Mouse (Mus musculus) heart, postnatal 36 days (tissue): ENCODE results near the gene Chn2. TPM values are rescaled to one million over a fixed set of nuclear protein-coding genes. Genes with fewer than 3 reads are reported as not detected.

Experiments
- DNase-seq, 2 experiments: peaks; one replicate each; pipeline ENCODE4 v3.0.0; 2021 to 2022
- intact Hi-C: fragments of 180-260 bp; cut with DNase I; formaldehyde crosslinking; loops from one replicate; pipeline ENCODE4 v1.15.1; 2025
- total RNA-seq, 2 experiments: library from RNA; stranded (reverse); gene quantifications; 2 replicates each; pipeline ENCODE4 v1.2.3; 2021

Chn2 gene
- total RNA-seq, 2 experiments from 2014 or later: 2.6 to 3.2 TPM

DNA sequence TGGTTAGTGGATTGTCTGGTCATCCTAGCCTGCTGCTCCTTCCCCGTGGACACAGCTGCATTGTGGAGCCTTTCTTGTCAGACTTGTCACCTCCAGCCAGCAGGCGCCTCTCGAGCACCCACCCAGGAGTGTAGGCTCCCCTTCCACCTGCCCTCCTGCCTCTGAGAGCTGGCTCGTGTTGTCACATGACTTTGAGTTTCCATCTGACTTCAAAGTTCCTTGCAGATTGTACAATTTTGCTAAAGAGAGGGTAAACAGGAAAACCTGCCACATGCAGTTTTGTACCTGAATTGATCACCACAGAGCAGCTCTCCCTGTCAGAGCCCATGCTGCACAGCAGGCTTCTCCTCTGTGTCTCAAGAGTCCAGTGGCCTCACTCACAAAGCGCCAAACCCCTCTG, 177.2 kb downstream of the Chn2 start:
- intact Hi-C loops: no loop called here
- DNase-seq: no peak

DNA sequence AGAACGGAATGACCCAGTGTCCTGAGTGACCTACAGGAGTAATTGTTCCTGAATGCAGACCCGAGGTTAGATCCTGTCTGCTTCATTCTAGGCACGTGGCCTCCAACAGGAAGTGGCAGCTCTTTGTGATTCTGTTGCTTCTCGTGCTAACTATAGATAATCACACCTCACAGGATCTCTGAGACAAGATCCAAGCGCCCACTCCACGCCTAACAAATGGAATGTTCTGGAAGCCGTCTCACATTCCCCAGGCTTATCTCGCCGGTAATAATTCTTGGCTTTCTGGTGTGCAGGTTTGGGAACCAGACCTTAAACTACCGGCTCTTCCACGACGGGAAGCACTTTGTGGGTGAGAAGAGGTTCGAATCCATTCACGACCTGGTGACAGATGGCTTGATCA, 180.8 kb downstream of the Chn2 start:
- intact Hi-C loops: no loop called here
- DNase-seq: no peak

GRCm38 (mm10) chr6:54223529-54223928, 184.2 kb downstream of the Chn2 start:
- intact Hi-C loops: no loop called here
- DNase-seq: no peak

DNA sequence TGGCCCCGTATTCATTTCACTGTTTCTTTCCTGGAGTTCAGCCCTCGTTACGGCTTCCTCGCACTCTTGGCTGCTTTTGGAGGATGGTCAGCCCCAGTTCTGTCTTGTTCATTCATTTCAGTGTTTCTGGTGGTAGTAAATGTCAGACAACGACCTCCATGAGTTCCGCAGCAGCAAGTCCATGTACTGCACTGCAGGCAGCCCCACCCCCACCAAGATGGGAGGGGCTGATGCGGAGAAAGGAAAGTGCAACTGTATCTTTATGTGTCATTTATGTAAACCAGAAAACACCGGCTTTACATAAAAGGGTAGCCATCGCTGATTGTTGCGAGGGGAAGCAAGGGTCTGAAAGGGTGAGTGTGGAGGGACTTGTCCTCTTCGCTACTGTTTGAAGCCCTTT, 185.0 kb downstream of the Chn2 start:
- intact Hi-C loops: no loop called here

DNA sequence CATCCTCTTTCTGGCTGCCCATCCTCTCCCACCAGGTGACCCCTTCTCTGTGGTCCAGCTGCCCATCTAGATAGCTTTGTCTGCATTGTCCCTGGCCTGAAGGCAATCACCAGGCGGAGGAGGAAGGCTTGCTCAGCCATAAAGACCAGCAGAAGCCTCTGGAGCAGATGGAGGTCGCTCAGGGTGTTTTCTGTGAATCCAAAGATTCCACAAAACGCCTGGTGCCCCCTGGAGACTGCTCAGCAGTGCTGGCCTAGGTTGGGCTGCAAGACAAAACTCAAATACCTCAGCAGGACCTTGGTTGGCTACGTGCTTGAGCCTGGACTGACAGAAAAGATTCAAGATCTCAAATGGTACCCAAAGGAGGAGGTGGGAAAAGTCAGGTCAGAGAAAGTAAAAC, 186.0 kb downstream of the Chn2 start:
- DNase-seq: no peak

More for the DNA sequence above, 185.0 kb downstream of the Chn2 start:
- no peak for DNase-seq

GRCm38 (mm10) chr6:54227061-54227460, 187.7 kb downstream of the Chn2 start:
- DNase-seq: no peak
- intact Hi-C loops: loop anchor here (5.0 kb wide), 2 partner anchors 255 to 430 kb away; no protein-coding TSS in a partner anchor

More for the DNA sequence above, 186.0 kb downstream of the Chn2 start:
- intact Hi-C loops: loop anchor here (5.0 kb wide), 2 partner anchors 253 to 428 kb away; no protein-coding TSS in a partner anchor

- no peak for DNase-seq
- intact Hi-C loops: loop anchor here (2.0 to 5.0 kb wide), 5 partner anchors 24 to 431 kb away; no protein-coding TSS in a partner anchor
Observed at GRCm38 (mm10) chr6:54228421-54228820, 189.1 kb downstream of the Chn2 start.

- intact Hi-C loops: loop anchor here (1.0 to 5.0 kb wide), 7 partner anchors 24 to 448 kb away; no protein-coding TSS in a partner anchor
- peak; percentile 40 to 58 for DNase-seq
Observed at GRCm38 (mm10) chr6:54228874-54229273, 189.5 kb downstream of the Chn2 start.

- intact Hi-C loops: no loop called here
- DNase-seq: no peak
Observed at GRCm38 (mm10) chr6:54231769-54232558, 192.6 kb downstream of the Chn2 start.

DNA sequence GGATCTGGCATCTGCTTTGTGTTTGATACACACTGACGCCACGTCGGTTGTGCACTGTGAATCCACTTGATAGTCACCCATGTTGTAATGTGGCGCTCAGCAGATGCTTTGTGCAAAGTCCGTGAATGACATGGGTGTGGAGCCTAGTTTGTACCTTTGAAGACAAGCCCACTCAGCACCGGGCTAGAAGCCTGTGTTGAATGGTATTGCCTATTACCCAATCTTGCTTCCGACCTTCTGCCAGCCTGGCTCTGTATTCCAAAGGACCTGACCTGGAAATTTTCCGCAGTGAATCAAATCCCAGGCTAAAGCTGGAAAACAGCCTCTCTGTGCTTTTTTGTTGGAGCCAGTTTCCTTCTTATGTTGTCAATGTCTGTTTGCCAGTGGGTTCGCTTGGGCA, 197.1 kb downstream of the Chn2 start:
- no peak for DNase-seq
- intact Hi-C loops: no loop called here

DNA sequence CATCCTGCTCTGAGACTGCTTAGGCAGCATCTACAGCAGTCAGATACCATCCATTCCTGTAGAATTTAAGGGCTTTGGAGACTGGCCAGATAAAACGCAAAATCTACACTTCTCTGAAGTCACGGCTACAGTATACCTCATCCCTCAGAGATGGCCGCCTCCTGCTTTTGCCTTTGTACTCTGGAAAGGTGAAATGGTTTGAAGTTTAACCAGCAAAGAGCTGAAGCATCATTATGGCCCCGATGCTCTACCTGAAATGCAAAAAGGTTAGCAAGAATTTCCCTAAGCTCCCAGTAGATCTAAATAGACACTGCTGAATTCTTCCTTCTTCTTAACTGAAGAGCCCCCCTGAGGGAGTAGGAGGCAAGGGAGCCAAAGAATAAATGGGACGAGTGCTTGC, 202.4 kb downstream of the Chn2 start:
- intact Hi-C loops: no loop called here
- no peak for DNase-seq

GRCm38 (mm10) chr6:54242286-54242685, 202.9 kb downstream of the Chn2 start:
- intact Hi-C loops: no loop called here
- peak in 1 of 2 experiments; percentile 20 for DNase-seq

- intact Hi-C loops: no loop called here
Observed at GRCm38 (mm10) chr6:54248354-54249252, 209.2 kb downstream of the Chn2 start.

DNA sequence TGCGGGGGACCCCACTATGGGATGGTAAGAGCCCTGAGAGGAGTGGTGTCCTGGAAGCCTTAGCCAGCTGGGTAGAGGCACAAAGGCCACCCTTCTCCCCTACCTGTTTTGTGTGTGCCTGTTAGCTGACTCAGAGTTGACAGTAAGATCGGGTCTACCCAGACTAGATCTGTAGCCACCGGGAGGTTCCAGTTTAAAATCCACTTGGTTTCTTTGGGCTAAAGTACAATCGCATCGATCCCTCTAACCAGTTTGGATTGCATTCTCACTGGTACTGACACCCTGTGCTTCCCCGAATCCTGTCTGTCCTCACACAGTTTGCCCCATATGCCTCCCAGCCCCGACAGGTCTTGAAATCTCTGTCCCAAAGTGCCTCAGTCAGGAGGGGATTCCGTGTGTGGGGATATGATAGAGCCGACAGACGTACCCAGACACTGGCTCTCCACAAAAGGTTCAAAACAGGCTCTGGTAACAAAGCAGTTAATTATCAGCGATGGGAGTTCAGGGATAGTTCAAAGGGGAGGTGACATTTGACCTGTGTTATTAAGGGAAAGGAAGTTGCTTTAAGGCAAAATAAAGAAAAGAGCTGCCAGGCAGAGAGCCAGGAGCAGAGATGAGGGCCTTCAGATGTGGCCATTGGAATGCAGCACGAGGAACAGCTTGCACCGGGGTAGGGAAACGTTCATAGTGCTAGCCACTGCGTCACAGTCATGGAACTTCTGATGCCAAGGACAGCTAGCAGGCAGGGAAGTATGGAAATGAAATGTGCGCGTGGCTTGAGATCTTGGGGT, 212.2 kb downstream of the Chn2 start:
- DNase-seq: no peak
- intact Hi-C loops: no loop called here

More at GRCm38 (mm10) chr6:54248354-54249252, 209.2 kb downstream of the Chn2 start:
- no peak for DNase-seq

DNA sequence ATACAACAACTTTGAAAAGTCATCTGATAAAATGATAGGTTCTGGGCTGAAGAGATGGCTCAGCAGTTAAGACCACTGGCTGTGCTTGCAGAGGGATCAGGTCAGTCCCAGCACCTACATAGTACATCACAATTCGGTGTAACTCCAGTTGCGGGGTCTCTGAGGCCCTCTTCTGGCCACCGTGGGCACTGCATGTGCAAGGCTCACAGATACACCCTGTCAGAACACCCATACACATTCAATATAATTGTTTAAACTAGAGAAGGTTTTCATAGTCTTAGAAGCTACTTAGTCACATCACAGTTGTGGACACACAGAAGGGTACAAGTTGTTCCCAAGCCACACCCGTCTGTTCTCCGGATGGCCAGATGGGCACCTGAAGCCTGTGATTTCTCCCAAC, 213.9 kb downstream of the Chn2 start:
- peak in 1 of 2 experiments; percentile 44 for DNase-seq
- intact Hi-C loops: no loop called here

DNA sequence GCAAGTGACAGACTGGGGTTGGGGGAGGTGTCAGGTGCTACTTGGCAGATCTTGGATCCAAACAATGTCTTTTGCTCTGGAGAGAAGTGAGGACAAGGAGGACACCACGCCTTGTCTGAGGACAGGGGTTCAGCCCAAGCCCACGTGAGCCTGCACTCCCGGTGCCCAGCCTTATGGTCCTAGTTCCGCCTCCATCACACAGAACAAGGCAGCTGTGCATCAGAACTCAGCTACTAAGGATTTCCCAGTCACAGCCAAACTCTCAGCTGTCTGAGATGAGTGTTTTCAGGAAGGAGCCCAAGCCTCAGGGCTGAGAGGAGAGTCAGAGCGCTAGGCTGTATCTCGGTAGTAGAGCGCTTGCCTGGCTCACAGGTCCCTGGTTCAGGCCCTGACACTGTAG, 214.5 kb downstream of the Chn2 start:
- intact Hi-C loops: no loop called here
- DNase-seq: no peak

DNA sequence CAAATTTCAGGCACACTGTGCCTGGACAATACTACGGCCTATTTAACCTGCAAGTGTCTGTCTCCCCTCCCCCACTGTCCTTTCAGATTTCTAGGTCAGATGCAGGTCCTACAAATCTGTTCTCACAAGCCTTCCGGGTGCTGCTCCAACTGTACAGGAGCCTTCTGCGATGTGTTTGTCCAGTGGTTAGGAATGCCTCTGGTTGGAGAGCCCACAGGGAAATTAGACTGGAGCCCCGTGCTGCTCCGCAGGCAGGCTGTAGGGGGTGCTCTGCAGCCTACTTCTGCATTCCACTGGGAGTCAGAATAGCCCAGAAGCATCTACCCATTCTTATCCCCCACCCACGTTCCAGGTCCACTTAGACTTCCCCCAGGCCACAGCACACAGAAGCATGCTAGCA, 215.4 kb downstream of the Chn2 start:
- intact Hi-C loops: loop anchor here (5.0 kb wide), 1 partner anchor 73 kb away; the partner anchor contains the start of gene Prr15
- DNase-seq: no peak

- DNase-seq: no peak
- intact Hi-C loops: loop anchor here (5.0 kb wide), 1 partner anchor 72 kb away; the partner anchor contains the start of gene Prr15
Observed at GRCm38 (mm10) chr6:54255321-54255720, 216.0 kb downstream of the Chn2 start.

DNA sequence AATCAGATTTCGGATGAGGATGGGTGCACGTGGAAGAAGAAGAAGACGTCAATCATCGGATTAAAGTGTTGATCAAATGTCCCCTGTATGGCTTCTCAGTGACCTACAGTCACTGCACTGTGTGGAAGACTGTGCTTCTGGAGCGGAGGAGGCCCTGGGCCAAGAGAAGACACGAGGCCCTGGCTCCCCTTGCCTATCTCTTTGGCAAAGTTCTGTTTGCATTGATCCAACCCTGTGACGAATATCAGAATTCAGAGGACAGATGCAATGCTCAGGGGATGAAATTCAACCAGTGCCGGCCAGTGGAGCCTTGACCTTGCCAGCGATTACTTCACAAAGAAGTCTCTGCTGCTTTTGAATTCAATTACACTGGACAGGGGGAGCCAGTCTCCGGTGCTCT, 217.0 kb downstream of the Chn2 start:
- intact Hi-C loops: loop anchor here (2.0 to 5.0 kb wide), 2 partner anchors 71 to 110 kb away; partner anchors contain the start of gene Prr15
- DNase-seq: no peak

GRCm38 (mm10) chr6:54257552-54257951, 218.2 kb downstream of the Chn2 start:
- no peak for DNase-seq
- intact Hi-C loops: loop anchor here (2.0 to 5.0 kb wide), 2 partner anchors 70 to 109 kb away; partner anchors contain the start of gene Prr15
